Mouse (Mus musculus) heart, embryonic 12.5 days (tissue): ENCODE measurements at regions not wholly inside any gene's neighbourhood (a gene's known extent, or its start where the extent isn't known, plus 50 kb on each side); places are given as distances from the start of the nearest gene placed in this dataset.
A peak's percentile ranks its signal among the peaks of the same experiment; 100 is the strongest.

ENCODE experiments used
- ATAC-seq: fragments of 200-750 bp; cut with Nextera tagmentation; 2 replicates; pipeline ENCODE4 v1.8.0; 2017; ENCODE audit warnings: moderate TSS enrichment, moderate library complexity; ENCODE audit not compliant: insufficient number of reproducible peaks, low FRiP score
- H3K27ac ChIP-seq: fragments of 300-500 bp; sonication (generic); 2 replicates; pipeline ENCODE4 v1.5.1; 2016; ENCODE audit warnings: mild to moderate bottlenecking, moderate library complexity; ENCODE audit not compliant: poor library complexity, severe bottlenecking
- H3K27me3 ChIP-seq: fragments of 300-500 bp; sonication (generic); replicated peaks from 2 replicates; pipeline ENCODE4 v1.6.1; 2016; ENCODE audit warnings: mild to moderate bottlenecking, moderate library complexity
- H3K36me3 ChIP-seq: fragments of 300-500 bp; sonication (generic); 2 replicates; pipeline ENCODE4 v1.6.1; 2016; ENCODE audit warnings: mild to moderate bottlenecking, moderate library complexity
- H3K4me1 ChIP-seq: fragments of 300-500 bp; sonication (generic); replicated peaks from 2 replicates; pipeline ENCODE4 v1.6.1; 2016; ENCODE audit warnings: mild to moderate bottlenecking
- H3K4me2 ChIP-seq: fragments of 300-500 bp; sonication (generic); 2 replicates; pipeline ENCODE4 v1.6.1; 2016; ENCODE audit warnings: mild to moderate bottlenecking, moderate library complexity
- H3K4me3 ChIP-seq: fragments of 300-500 bp; sonication (generic); 2 replicates; pipeline ENCODE4 v1.5.1; 2016; ENCODE audit warnings: mild to moderate bottlenecking
- H3K9ac ChIP-seq: fragments of 300-500 bp; sonication (generic); 2 replicates; pipeline ENCODE4 v1.6.1; 2016; ENCODE audit warnings: mild to moderate bottlenecking, moderate library complexity
- H3K9me3 ChIP-seq: fragments of 300-500 bp; sonication (generic); replicated peaks from 2 replicates; pipeline ENCODE4 v1.6.1; 2016; ENCODE audit warnings: mild to moderate bottlenecking, moderate library complexity
- WGBS: fragments of 180-500 bp; shearing (Covaris S2); methylation state at CpG from one replicate; pipeline ENCODE4 v1.1.7; 2016; 5-methylcytosine and 5-hydroxymethylcytosine counted together

- H3K4me2 ChIP-seq, result no peak overlapping the region
- H3K9ac ChIP-seq, result no peak overlapping the region
- H3K9me3 ChIP-seq, result no peaks in the 10 kb centered on the region
- WGBS, result 66% methylated on average over 3 of the region's 3 CpGs
- H3K27ac ChIP-seq, result no peak overlapping the region
- no peaks in the 10 kb centered on the region for H3K4me1 ChIP-seq
- no peaks in the 10 kb centered on the region for H3K36me3 ChIP-seq
- no peak for ATAC-seq
- no peaks in the 10 kb centered on the region for H3K27me3 ChIP-seq
- H3K4me3 ChIP-seq, result no peak overlapping the region
Measured at GRCm38 (mm10) chr16:86932765-86933164, 421.2 kb upstream of the N6amt1 start.

DNA sequence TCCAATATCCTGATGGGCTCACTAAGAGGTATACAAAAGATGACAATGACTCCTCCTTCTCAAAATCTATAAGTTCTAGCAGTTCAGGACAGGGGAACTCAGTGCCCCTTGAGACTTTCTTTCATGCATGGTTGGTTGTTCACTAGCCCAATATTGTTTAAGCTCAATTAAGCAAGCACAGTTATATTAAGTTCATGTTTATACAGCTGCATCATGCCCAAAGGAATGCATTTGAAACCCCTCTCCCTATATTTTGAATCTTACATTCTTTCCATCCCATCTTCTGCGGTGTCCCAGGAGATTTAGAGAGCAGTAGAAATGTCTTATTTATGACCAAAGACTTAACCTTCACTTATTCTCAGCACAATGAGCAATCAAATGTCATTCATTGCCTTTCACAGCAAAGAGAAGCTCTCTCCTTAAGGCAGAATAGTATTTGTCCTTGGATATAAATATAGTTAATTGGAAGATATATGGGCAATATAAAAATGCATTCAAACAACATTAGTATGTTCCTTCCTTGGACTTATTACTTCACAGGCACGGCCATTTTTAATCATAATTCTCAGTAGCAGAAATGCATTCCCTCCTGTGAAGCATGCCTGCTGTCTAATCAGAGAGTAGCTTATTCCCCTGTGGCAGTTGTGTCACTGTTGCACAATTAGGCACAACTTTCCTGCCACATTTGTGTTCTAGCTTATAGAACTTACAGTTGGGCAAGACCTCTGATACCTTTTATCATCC, 455.8 kb upstream of the N6amt1 start:
- no peak overlapping the region for H3K4me2 ChIP-seq
- H3K27ac ChIP-seq, result no peak overlapping the region
- H3K4me1 ChIP-seq, result peaks cover 7% of the 10 kb centered on the region
- no peaks in the 10 kb centered on the region for H3K9me3 ChIP-seq
- H3K9ac ChIP-seq, result no peak overlapping the region
- WGBS, result 80% methylated on average over 2 of the region's 2 CpGs
- H3K4me3 ChIP-seq, result no peak overlapping the region
- H3K27me3 ChIP-seq, result no peaks in the 10 kb centered on the region
- no peaks in the 10 kb centered on the region for H3K36me3 ChIP-seq
- no peak for ATAC-seq

DNA sequence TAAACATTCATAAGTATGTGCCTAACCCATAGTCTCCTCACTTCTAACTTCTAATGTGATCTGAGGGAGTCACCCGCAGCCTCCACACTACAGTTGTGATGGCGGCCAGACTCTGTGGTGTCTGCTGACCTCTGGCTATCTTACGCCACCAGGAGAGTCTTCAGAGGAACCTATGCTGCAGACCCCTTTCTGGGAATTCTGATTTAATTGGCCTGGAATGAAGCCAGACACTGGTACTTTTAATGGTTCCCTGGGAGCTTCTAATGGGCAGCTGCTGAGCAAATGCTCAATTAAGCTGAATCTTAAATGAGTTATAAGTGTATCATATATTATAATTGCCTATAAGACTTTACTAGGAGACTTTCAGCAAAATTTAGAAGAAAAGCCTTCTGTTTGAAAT, 459.0 kb upstream of the N6amt1 start:
- Histone ChIP-seq H3K27me3 (no peaks in the 10 kb centered on the region), H3K27ac (no peak overlapping the region)

DNA sequence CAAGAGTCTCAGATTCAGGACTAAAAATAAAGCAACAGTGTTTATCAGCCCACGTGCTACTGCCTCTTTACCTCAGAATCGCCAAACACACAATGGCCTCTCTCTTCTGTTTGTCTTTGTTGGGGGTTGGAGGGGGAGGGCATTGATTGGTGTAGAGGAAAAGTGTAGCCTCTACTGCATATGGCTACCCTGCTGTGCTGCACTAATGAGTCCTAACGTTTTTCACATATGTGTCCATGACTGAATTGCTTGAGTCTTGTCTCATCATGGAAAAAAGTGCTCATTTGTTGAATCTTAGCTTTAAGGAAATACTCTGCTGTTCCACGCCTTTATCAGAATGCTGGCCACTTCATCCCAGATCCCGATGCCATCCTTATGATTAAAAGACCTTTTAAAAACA, 459.7 kb upstream of the N6amt1 start:
- no peak for ATAC-seq
- Histone ChIP-seq H3K4me3 (no peak overlapping the region), H3K4me1 (peaks cover 7% of the 10 kb centered on the region), H3K9ac (no peak overlapping the region), H3K27ac (no peak overlapping the region), H3K9me3 (no peaks in the 10 kb centered on the region), H3K4me2 (no peak overlapping the region), H3K27me3 (no peaks in the 10 kb centered on the region), H3K36me3 (no peaks in the 10 kb centered on the region)
- 35% methylated on average over 5 of the region's 5 CpGs for WGBS

More for the DNA sequence above, 459.0 kb upstream of the N6amt1 start:
- ATAC-seq, result no peak
- Histone ChIP-seq H3K4me3 (no peak overlapping the region), H3K4me1 (peaks cover 7% of the 10 kb centered on the region), H3K9ac (no peak overlapping the region), H3K4me2 (no peak overlapping the region), H3K9me3 (no peaks in the 10 kb centered on the region), H3K36me3 (no peaks in the 10 kb centered on the region)
- 79% methylated on average over 3 of the region's 3 CpGs for WGBS

DNA sequence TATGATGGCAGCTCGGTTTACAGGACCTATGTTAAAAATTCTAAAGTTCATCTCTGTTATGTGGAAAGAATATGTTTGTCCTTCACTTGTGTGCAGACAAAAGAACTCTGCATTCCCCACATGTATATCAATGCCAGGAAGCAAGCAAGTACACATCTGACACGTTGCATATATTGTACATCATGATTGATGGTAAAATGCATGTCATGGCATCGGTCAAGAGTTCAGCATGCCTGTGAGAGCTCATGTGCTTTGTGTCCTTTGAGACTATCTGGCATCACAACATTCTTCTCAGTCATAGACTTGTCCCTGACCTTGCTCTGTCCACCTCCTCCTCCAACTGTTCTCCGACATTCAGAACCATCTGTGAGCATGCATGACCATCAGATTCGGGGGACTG, 465.6 kb upstream of the N6amt1 start:
- ATAC-seq, result no peak
- Histone ChIP-seq H3K4me2 (no peak overlapping the region), H3K9me3 (no peaks in the 10 kb centered on the region), H3K36me3 (no peaks in the 10 kb centered on the region), H3K27ac (no peak overlapping the region), H3K27me3 (no peaks in the 10 kb centered on the region), H3K4me1 (no peaks in the 10 kb centered on the region), H3K9ac (no peak overlapping the region), H3K4me3 (no peak overlapping the region)
- WGBS, result 70% methylated on average over 5 of the region's 5 CpGs

- no peak for ATAC-seq
- Histone ChIP-seq H3K9me3 (no peaks in the 10 kb centered on the region), H3K4me2 (no peak overlapping the region), H3K36me3 (no peaks in the 10 kb centered on the region), H3K9ac (no peak overlapping the region), H3K4me3 (no peak overlapping the region), H3K27ac (no peak overlapping the region), H3K27me3 (no peaks in the 10 kb centered on the region), H3K4me1 (no peaks in the 10 kb centered on the region)
- WGBS, result 79% methylated on average over 4 of the region's 4 CpGs
Measured at GRCm38 (mm10) chr16:86887605-86888004, 466.4 kb upstream of the N6amt1 start.

DNA sequence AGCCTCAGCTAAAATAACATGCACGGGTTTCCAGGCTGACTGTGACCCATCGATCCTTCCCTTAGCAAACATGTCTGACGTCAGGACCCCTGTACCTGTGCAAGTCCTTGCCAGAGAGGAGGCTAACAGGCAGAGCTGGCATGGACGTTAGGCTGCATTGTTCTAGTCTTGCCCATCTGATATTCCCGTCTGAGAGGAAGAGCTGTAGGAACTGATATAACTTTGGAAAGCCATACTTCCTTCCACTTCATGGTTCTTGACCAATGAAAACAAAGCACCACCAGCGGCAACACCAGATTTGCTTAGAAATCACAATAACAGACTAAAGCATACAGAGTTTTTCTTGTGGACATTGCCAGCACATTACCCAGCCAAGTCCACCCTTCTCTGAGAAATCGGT, 470.1 kb upstream of the N6amt1 start:
- H3K27ac ChIP-seq, result no peak overlapping the region
- no peak overlapping the region for H3K9ac ChIP-seq
- WGBS, result 53% methylated on average over 7 of the region's 7 CpGs
- ATAC-seq, result peak; percentile 72
- no peaks in the 10 kb centered on the region for H3K27me3 ChIP-seq
- no peak overlapping the region for H3K4me2 ChIP-seq
- no peak overlapping the region for H3K4me3 ChIP-seq
- no peaks in the 10 kb centered on the region for H3K36me3 ChIP-seq
- no peaks in the 10 kb centered on the region for H3K4me1 ChIP-seq
- H3K9me3 ChIP-seq, result no peaks in the 10 kb centered on the region

DNA sequence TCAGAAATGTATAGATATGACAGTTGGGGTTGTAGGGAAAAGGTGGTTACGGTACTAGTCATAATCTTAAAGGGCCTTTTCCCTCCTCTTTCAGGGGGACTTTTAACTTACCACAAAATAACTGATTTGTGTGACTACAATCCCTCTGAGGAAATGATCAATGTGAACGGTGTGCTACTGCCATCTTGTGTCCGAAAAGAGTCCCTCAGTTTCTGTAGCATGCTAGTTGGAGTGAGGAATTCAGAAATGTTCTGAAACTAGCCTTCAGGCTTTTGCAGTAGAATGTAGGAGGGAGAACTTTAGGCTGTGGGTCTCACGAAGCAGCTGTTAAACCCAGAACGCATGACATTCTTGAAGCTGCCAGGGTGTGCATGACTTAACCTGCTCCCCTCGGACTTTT, 471.5 kb upstream of the N6amt1 start:
- H3K9me3 ChIP-seq, result no peaks in the 10 kb centered on the region
- H3K36me3 ChIP-seq, result no peaks in the 10 kb centered on the region
- no peak overlapping the region for H3K27ac ChIP-seq
- H3K4me3 ChIP-seq, result no peak overlapping the region
- no peaks in the 10 kb centered on the region for H3K4me1 ChIP-seq
- H3K4me2 ChIP-seq, result no peak overlapping the region
- H3K9ac ChIP-seq, result no peak overlapping the region
- 0 out of 2 replicates have a peak, but pooled peaks have one; percentile 33 for ATAC-seq
- WGBS, result 20% methylated on average over 6 of the region's 6 CpGs
- no peaks in the 10 kb centered on the region for H3K27me3 ChIP-seq

- Histone ChIP-seq H3K9me3 (no peaks in the 10 kb centered on the region), H3K36me3 (no peaks in the 10 kb centered on the region), H3K27me3 (no peaks in the 10 kb centered on the region), H3K4me2 (no peak overlapping the region), H3K27ac (no peak overlapping the region), H3K4me3 (no peak overlapping the region), H3K4me1 (no peaks in the 10 kb centered on the region), H3K9ac (no peak overlapping the region)
- WGBS, result 78% methylated on average over 5 of the region's 5 CpGs
- no peak for ATAC-seq
Measured at GRCm38 (mm10) chr16:86881583-86881982, 472.4 kb upstream of the N6amt1 start.

DNA sequence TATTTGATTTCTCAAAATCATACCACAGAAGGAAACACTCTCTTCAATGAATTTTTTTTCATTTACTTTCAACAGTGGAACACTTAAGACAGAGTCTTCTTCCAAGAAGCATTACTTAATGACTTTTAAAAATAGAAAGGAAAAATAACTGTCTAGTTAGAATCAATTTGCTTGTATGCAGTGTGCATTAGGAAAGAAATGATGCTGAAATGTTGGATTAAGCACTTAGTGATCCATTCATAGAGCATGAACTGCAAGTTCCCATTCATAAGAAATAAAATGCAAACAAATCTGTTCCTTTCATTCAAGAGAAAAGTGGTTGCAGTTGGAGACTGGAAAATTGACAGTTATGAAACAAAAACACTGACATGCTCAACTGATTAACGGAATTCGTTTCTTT, 493.2 kb upstream of the N6amt1 start:
- ATAC-seq, result no peak
- Histone ChIP-seq H3K36me3 (no peaks in the 10 kb centered on the region), H3K27me3 (no peaks in the 10 kb centered on the region), H3K9ac (no peak overlapping the region), H3K4me3 (no peak overlapping the region), H3K4me2 (no peak overlapping the region), H3K9me3 (no peaks in the 10 kb centered on the region), H3K27ac (no peak overlapping the region), H3K4me1 (no peaks in the 10 kb centered on the region)
- 82% methylated on average over 2 of the region's 2 CpGs for WGBS

DNA sequence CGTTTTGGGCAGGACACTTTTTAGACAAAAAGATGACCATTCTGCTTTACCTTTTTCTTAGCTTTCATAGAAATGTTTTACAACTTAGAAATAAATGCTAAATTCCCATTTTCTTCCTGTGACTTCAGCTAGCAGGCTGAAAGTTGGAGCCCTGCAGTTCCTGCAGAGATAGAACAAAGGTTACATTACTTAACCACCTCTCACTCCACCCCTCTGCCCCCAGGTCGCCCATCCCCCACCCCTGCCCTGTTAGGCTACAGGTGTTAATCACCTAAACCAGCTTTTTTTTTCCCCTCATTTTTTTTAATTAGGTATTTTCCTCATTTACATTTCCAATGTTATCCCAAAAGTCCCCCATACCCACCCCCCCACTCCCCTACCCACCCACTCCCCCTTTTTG, 498.1 kb upstream of the N6amt1 start:
- Histone ChIP-seq H3K9me3 (no peaks in the 10 kb centered on the region), H3K4me3 (no peak overlapping the region), H3K27ac (no peak overlapping the region), H3K4me1 (no peaks in the 10 kb centered on the region), H3K4me2 (no peak overlapping the region), H3K27me3 (no peaks in the 10 kb centered on the region), H3K9ac (no peak overlapping the region), H3K36me3 (no peaks in the 10 kb centered on the region)
- no peak for ATAC-seq
- 60% methylated on average over 2 of the region's 2 CpGs for WGBS

- no peak overlapping the region for H3K4me2 ChIP-seq
- 73% methylated on average over 4 of the region's 4 CpGs for WGBS
- H3K4me3 ChIP-seq, result no peak overlapping the region
- H3K36me3 ChIP-seq, result no peaks in the 10 kb centered on the region
- H3K4me1 ChIP-seq, result no peaks in the 10 kb centered on the region
- ATAC-seq, result no peak
- no peak overlapping the region for H3K9ac ChIP-seq
- no peak overlapping the region for H3K27ac ChIP-seq
- no peaks in the 10 kb centered on the region for H3K27me3 ChIP-seq
- H3K9me3 ChIP-seq, result no peaks in the 10 kb centered on the region
Measured at GRCm38 (mm10) chr16:86855312-86855711, 498.7 kb upstream of the N6amt1 start.
